Mouse (Mus musculus): ENCODE data around the gene Grin2d. TPM values are rescaled to one million over a fixed set of nuclear protein-coding genes. Genes with fewer than 3 reads are reported as not detected.

Grin2d gene
- polyA plus RNA-seq, 1 experiment from 2014 or later = 0.43 TPM

- H3K36me3 ChIP-seq (ENCODE audit: insufficient read depth) = peaks cover 11% of the 10 kb centered on the region; the same call in 1 of the 2 replicates
- peak overlapping the region; percentile 87 for H3K27ac ChIP-seq (ENCODE audit: low read depth)
- TF ChIP-seq CTCF (IDR thresholded peaks at IDR 0.05; ENCODE audit: low read depth) = no peak
- no peaks in the 10 kb centered on the region for H3K27me3 ChIP-seq (ENCODE audit: insufficient read depth, low read length)
- H3K4me3 ChIP-seq (ENCODE audit: low read depth, low read length) = peak overlapping the region; percentile 52
- H3K4me2 ChIP-seq = peak overlapping the region; percentile 69
- H3K9me3 ChIP-seq (ENCODE audit: low read depth, low read length) = no peaks in the 10 kb centered on the region
- ATAC-seq (ENCODE audit: insufficient read depth) (no peak), DNase-seq (peak; percentile 28)
- WGBS = 16% methylated on average over 9 of the region's 9 CpGs
- peaks cover 35% of the 10 kb centered on the region for H3K4me1 ChIP-seq (ENCODE audit: insufficient read depth)
- peak overlapping the region; percentile 67 for H3K9ac ChIP-seq
Observed at GRCm38 (mm10) chr7:45920583-45921241, 42.5 kb upstream of the Grin2d start.

- peak overlapping the region; percentile 69 for H3K4me2 ChIP-seq
- H3K4me3 ChIP-seq (ENCODE audit: low read depth, low read length) = peak overlapping the region; percentile 52
- H3K27me3 ChIP-seq (ENCODE audit: insufficient read depth, low read length) = no peaks in the 10 kb centered on the region
- ATAC-seq (ENCODE audit: insufficient read depth) = no peak
- WGBS = 62% methylated on average over 4 of the region's 4 CpGs
- no peaks in the 10 kb centered on the region for H3K9me3 ChIP-seq (ENCODE audit: low read depth, low read length)
- H3K36me3 ChIP-seq (ENCODE audit: insufficient read depth) = peaks cover 11% of the 10 kb centered on the region; the same call in 1 of the 2 replicates
- no peak for TF ChIP-seq CTCF (IDR thresholded peaks at IDR 0.05; ENCODE audit: low read depth)
- H3K27ac ChIP-seq (ENCODE audit: low read depth) = no peak overlapping the region
- peaks cover 35% of the 10 kb centered on the region for H3K4me1 ChIP-seq (ENCODE audit: insufficient read depth)
- no peak for DNase-seq
- H3K9ac ChIP-seq = peak overlapping the region; percentile 3
Observed at GRCm38 (mm10) chr7:45919761-45920160, 41.6 kb upstream of the Grin2d start.

GRCm38 (mm10) chr7:45919083-45919671 lies 41.0 kb upstream of the Grin2d start:
- peak overlapping the region; percentile 52; the same call in 1 of the 2 replicates for H3K4me3 ChIP-seq (ENCODE audit: low read depth, low read length)
- H3K9me3 ChIP-seq (ENCODE audit: low read depth, low read length) = no peaks in the 10 kb centered on the region
- 69% methylated on average over 14 of the region's 14 CpGs for WGBS
- H3K27ac ChIP-seq (ENCODE audit: low read depth) = no peak overlapping the region
- DNase-seq (no peak), ATAC-seq (ENCODE audit: insufficient read depth) (no peak)
- peak overlapping the region; percentile 69 for H3K4me2 ChIP-seq
- no peaks in the 10 kb centered on the region for H3K27me3 ChIP-seq (ENCODE audit: insufficient read depth, low read length)
- peaks cover 11% of the 10 kb centered on the region; the same call in 1 of the 2 replicates for H3K36me3 ChIP-seq (ENCODE audit: insufficient read depth)
- H3K4me1 ChIP-seq (ENCODE audit: insufficient read depth) = peaks cover 35% of the 10 kb centered on the region
- H3K9ac ChIP-seq = no peak overlapping the region
- peak; percentile 63 for TF ChIP-seq CTCF (IDR thresholded peaks at IDR 0.05; ENCODE audit: low read depth)

GRCm38 (mm10) chr7:45917926-45918325 lies 39.7 kb upstream of the Grin2d start:
- no peaks in the 10 kb centered on the region for H3K27me3 ChIP-seq (ENCODE audit: insufficient read depth, low read length)
- no peak overlapping the region; the same call in 1 of the 2 replicates for H3K9ac ChIP-seq
- WGBS = 83% methylated on average over 15 of the region's 15 CpGs
- no peak overlapping the region for H3K4me3 ChIP-seq (ENCODE audit: low read depth, low read length)
- ATAC-seq (ENCODE audit: insufficient read depth) (no peak), DNase-seq (no peak)
- H3K4me2 ChIP-seq = peak overlapping the region; percentile 60; the same call in 1 of the 2 replicates
- H3K4me1 ChIP-seq (ENCODE audit: insufficient read depth) = peaks cover 35% of the 10 kb centered on the region
- TF ChIP-seq CTCF (IDR thresholded peaks at IDR 0.05; ENCODE audit: low read depth) = no peak
- no peaks in the 10 kb centered on the region for H3K9me3 ChIP-seq (ENCODE audit: low read depth, low read length)
- peaks cover 11% of the 10 kb centered on the region; the same call in 1 of the 2 replicates for H3K36me3 ChIP-seq (ENCODE audit: insufficient read depth)
- peak overlapping the region; percentile 92; the same call in 1 of the 2 replicates for H3K27ac ChIP-seq (ENCODE audit: low read depth)

- ATAC-seq (ENCODE audit: insufficient read depth) (peak; percentile 28; the same call in 1 of the 2 replicates), DNase-seq (peak; percentile 45)
- Histone ChIP-seq H3K4me3 (ENCODE audit: low read depth, low read length) (peak overlapping the region; percentile 19), H3K4me2 (peak overlapping the region; percentile 60), H3K36me3 (ENCODE audit: insufficient read depth) (peaks cover 11% of the 10 kb centered on the region; the same call in 1 of the 2 replicates), H3K9me3 (ENCODE audit: low read depth, low read length) (no peaks in the 10 kb centered on the region), H3K4me1 (ENCODE audit: insufficient read depth) (peaks cover 28% of the 10 kb centered on the region), H3K27ac (ENCODE audit: low read depth) (peak overlapping the region; percentile 92), H3K27me3 (ENCODE audit: insufficient read depth, low read length) (no peaks in the 10 kb centered on the region), H3K9ac (peak overlapping the region; percentile 48)
- no peak for TF ChIP-seq CTCF (IDR thresholded peaks at IDR 0.05; ENCODE audit: low read depth)
- 14% methylated on average over 13 of the region's 13 CpGs for WGBS
Observed at GRCm38 (mm10) chr7:45917004-45917704, 39.0 kb upstream of the Grin2d start.

- peaks cover 28% of the 10 kb centered on the region for H3K4me1 ChIP-seq (ENCODE audit: insufficient read depth)
- no peaks in the 10 kb centered on the region for H3K9me3 ChIP-seq (ENCODE audit: low read depth, low read length)
- DNase-seq (peak; percentile 97), ATAC-seq (ENCODE audit: insufficient read depth) (peak; percentile 84)
- H3K27me3 ChIP-seq (ENCODE audit: insufficient read depth, low read length) = no peaks in the 10 kb centered on the region
- H3K36me3 ChIP-seq (ENCODE audit: insufficient read depth) = peaks cover 11% of the 10 kb centered on the region; the same call in 1 of the 2 replicates
- peak overlapping the region; percentile 48 for H3K9ac ChIP-seq
- peak overlapping the region; percentile 60 for H3K4me2 ChIP-seq
- no peak for TF ChIP-seq CTCF (IDR thresholded peaks at IDR 0.05; ENCODE audit: low read depth)
- peak overlapping the region; percentile 92 for H3K27ac ChIP-seq (ENCODE audit: low read depth)
- 32% methylated on average over 26 of the region's 26 CpGs for WGBS
- peak overlapping the region; percentile 29 for H3K4me3 ChIP-seq (ENCODE audit: low read depth, low read length)
Observed at GRCm38 (mm10) chr7:45916056-45917003, 38.2 kb upstream of the Grin2d start.

Data from lung, embryonic 14.5 days (tissue).